Mouse (Mus musculus): ENCODE results near the gene 5730522E02Rik. TPM values are rescaled to one million over a fixed set of nuclear protein-coding genes. Genes with fewer than 3 reads are reported as not detected.

Gene 5730522E02Rik
- polyA plus RNA-seq, 1 experiment from 2014 or later, result 4.6 TPM

GRCm38 (mm10) chr11:25997469-25997868 is 213.1 kb downstream of the 5730522E02Rik start:
- Histone ChIP-seq H3K4me1 (ENCODE audit: control insufficient read depth, insufficient read depth, low read length) (0 out of 2 replicates have a peak, but pooled peaks cover 2% of the 10 kb centered on the region), H3K4me2 (no peak overlapping the region), H3K27me3 (ENCODE audit: control insufficient read depth, insufficient read depth, low read length) (no peaks in the 10 kb centered on the region), H3K9me3 (ENCODE audit: control insufficient read depth, low read length) (no peaks in the 10 kb centered on the region), H3K4me3 (ENCODE audit: low read depth, low read length) (no peak overlapping the region), H3K9ac (ENCODE audit: low read length) (no peak overlapping the region), H3K27ac (ENCODE audit: low read depth, low read length) (no peak overlapping the region), H3K36me3 (ENCODE audit: control insufficient read depth, insufficient read depth, low read length) (no peaks in the 10 kb centered on the region)
- no peak for ATAC-seq (ENCODE audit: low FRiP score)
- 93% methylated on average over 4 of the region's 4 CpGs for WGBS
- DNase-seq (ENCODE audit: low spot score, missing footprints), result no peak

GRCm38 (mm10) chr11:25994128-25994527 is 216.4 kb downstream of the 5730522E02Rik start:
- H3K4me1 ChIP-seq (ENCODE audit: control insufficient read depth, insufficient read depth, low read length), result no peaks in the 10 kb centered on the region
- no peak overlapping the region for H3K27ac ChIP-seq (ENCODE audit: low read depth, low read length)
- H3K4me2 ChIP-seq, result no peak overlapping the region
- WGBS, result 18% methylated on average over 2 of the region's 2 CpGs
- no peak overlapping the region for H3K4me3 ChIP-seq (ENCODE audit: low read depth, low read length)
- ATAC-seq (ENCODE audit: low FRiP score), result no peak
- H3K9ac ChIP-seq (ENCODE audit: low read length), result no peak overlapping the region
- no peaks in the 10 kb centered on the region for H3K36me3 ChIP-seq (ENCODE audit: control insufficient read depth, insufficient read depth, low read length)
- no peaks in the 10 kb centered on the region for H3K9me3 ChIP-seq (ENCODE audit: control insufficient read depth, low read length)
- no peaks in the 10 kb centered on the region for H3K27me3 ChIP-seq (ENCODE audit: control insufficient read depth, insufficient read depth, low read length)
- DNase-seq (ENCODE audit: low spot score, missing footprints), result no peak

- no peak for ATAC-seq (ENCODE audit: low FRiP score)
- Histone ChIP-seq H3K27me3 (ENCODE audit: control insufficient read depth, insufficient read depth, low read length) (no peaks in the 10 kb centered on the region), H3K4me1 (ENCODE audit: control insufficient read depth, insufficient read depth, low read length) (no peaks in the 10 kb centered on the region), H3K9ac (ENCODE audit: low read length) (no peak overlapping the region), H3K27ac (ENCODE audit: low read depth, low read length) (no peak overlapping the region), H3K4me3 (ENCODE audit: low read depth, low read length) (no peak overlapping the region), H3K4me2 (no peak overlapping the region), H3K9me3 (ENCODE audit: control insufficient read depth, low read length) (no peaks in the 10 kb centered on the region), H3K36me3 (ENCODE audit: control insufficient read depth, insufficient read depth, low read length) (no peaks in the 10 kb centered on the region)
- WGBS, result 88% methylated on average over 1 of the region's 1 CpGs
- DNase-seq (ENCODE audit: low spot score, missing footprints), result peak; percentile 68
These were observed 218.3 kb downstream of the 5730522E02Rik start for GRCm38 (mm10) chr11:25992216-25992615.

GRCm38 (mm10) chr11:25978736-25979276 is 231.8 kb downstream of the 5730522E02Rik start:
- H3K27me3 ChIP-seq (ENCODE audit: control insufficient read depth, insufficient read depth, low read length), result no peaks in the 10 kb centered on the region
- no peak overlapping the region for H3K27ac ChIP-seq (ENCODE audit: low read depth, low read length)
- WGBS, result 85% methylated on average over 5 of the region's 5 CpGs
- no peak overlapping the region for H3K4me3 ChIP-seq (ENCODE audit: low read depth, low read length)
- no peaks in the 10 kb centered on the region for H3K36me3 ChIP-seq (ENCODE audit: control insufficient read depth, insufficient read depth, low read length)
- H3K9me3 ChIP-seq (ENCODE audit: control insufficient read depth, low read length), result no peaks in the 10 kb centered on the region
- ATAC-seq (ENCODE audit: low FRiP score) (no peak), DNase-seq (ENCODE audit: low spot score, missing footprints) (peak; percentile 74)
- H3K9ac ChIP-seq (ENCODE audit: low read length), result no peak overlapping the region
- H3K4me1 ChIP-seq (ENCODE audit: control insufficient read depth, insufficient read depth, low read length), result no peaks in the 10 kb centered on the region
- no peak overlapping the region for H3K4me2 ChIP-seq

- H3K9ac ChIP-seq (ENCODE audit: low read length), result no peak overlapping the region
- WGBS, result 77% methylated on average over 5 of the region's 5 CpGs
- no peak for DNase-seq (ENCODE audit: low spot score, missing footprints)
- no peaks in the 10 kb centered on the region for H3K36me3 ChIP-seq (ENCODE audit: control insufficient read depth, insufficient read depth, low read length)
- H3K9me3 ChIP-seq (ENCODE audit: control insufficient read depth, low read length), result no peaks in the 10 kb centered on the region
- H3K27ac ChIP-seq (ENCODE audit: low read depth, low read length), result no peak overlapping the region
- no peaks in the 10 kb centered on the region for H3K4me1 ChIP-seq (ENCODE audit: control insufficient read depth, insufficient read depth, low read length)
- H3K4me2 ChIP-seq, result no peak overlapping the region
- ATAC-seq (ENCODE audit: low FRiP score), result no peak
- H3K4me3 ChIP-seq (ENCODE audit: low read depth, low read length), result no peak overlapping the region
- H3K27me3 ChIP-seq (ENCODE audit: control insufficient read depth, insufficient read depth, low read length), result no peaks in the 10 kb centered on the region
These were observed 269.1 kb downstream of the 5730522E02Rik start for GRCm38 (mm10) chr11:25941504-25941903.

GRCm38 (mm10) chr11:25940716-25941294 is 269.8 kb downstream of the 5730522E02Rik start:
- no peak for ATAC-seq (ENCODE audit: low FRiP score)
- no peaks in the 10 kb centered on the region for H3K27me3 ChIP-seq (ENCODE audit: control insufficient read depth, insufficient read depth, low read length)
- H3K27ac ChIP-seq (ENCODE audit: low read depth, low read length), result no peak overlapping the region

GRCm38 (mm10) chr11:25926267-25926666 is 284.3 kb downstream of the 5730522E02Rik start:
- H3K9ac ChIP-seq (ENCODE audit: low read length), result no peak overlapping the region
- H3K9me3 ChIP-seq (ENCODE audit: control insufficient read depth, low read length), result no peaks in the 10 kb centered on the region
- no peaks in the 10 kb centered on the region for H3K4me1 ChIP-seq (ENCODE audit: control insufficient read depth, insufficient read depth, low read length)
- H3K36me3 ChIP-seq (ENCODE audit: control insufficient read depth, insufficient read depth, low read length), result no peaks in the 10 kb centered on the region
- 61% methylated on average over 2 of the region's 2 CpGs for WGBS
- ATAC-seq (ENCODE audit: low FRiP score) (peak; percentile 50; the same call in 1 of the 2 replicates), DNase-seq (ENCODE audit: low spot score, missing footprints) (no peak)
- H3K4me2 ChIP-seq, result no peak overlapping the region
- H3K27ac ChIP-seq (ENCODE audit: low read depth, low read length), result no peak overlapping the region
- no peaks in the 10 kb centered on the region for H3K27me3 ChIP-seq (ENCODE audit: control insufficient read depth, insufficient read depth, low read length)
- H3K4me3 ChIP-seq (ENCODE audit: low read depth, low read length), result no peak overlapping the region

More at GRCm38 (mm10) chr11:25940716-25941294, 269.8 kb downstream of the 5730522E02Rik start:
- no peak for DNase-seq (ENCODE audit: low spot score, missing footprints)
- H3K36me3 ChIP-seq (ENCODE audit: control insufficient read depth, insufficient read depth, low read length), result no peaks in the 10 kb centered on the region
- H3K9me3 ChIP-seq (ENCODE audit: control insufficient read depth, low read length), result no peaks in the 10 kb centered on the region
- H3K4me2 ChIP-seq, result no peak overlapping the region
- WGBS, result 79% methylated on average over 4 of the region's 4 CpGs
- H3K9ac ChIP-seq (ENCODE audit: low read length), result no peak overlapping the region
- H3K4me1 ChIP-seq (ENCODE audit: control insufficient read depth, insufficient read depth, low read length), result no peaks in the 10 kb centered on the region
- H3K4me3 ChIP-seq (ENCODE audit: low read depth, low read length), result no peak overlapping the region

- no peaks in the 10 kb centered on the region for H3K27me3 ChIP-seq (ENCODE audit: control insufficient read depth, insufficient read depth, low read length)
- no peak overlapping the region for H3K4me2 ChIP-seq
- ATAC-seq (ENCODE audit: low FRiP score) (no peak), DNase-seq (ENCODE audit: low spot score, missing footprints) (no peak)
- no peaks in the 10 kb centered on the region for H3K4me1 ChIP-seq (ENCODE audit: control insufficient read depth, insufficient read depth, low read length)
- H3K27ac ChIP-seq (ENCODE audit: low read depth, low read length), result no peak overlapping the region
- H3K9me3 ChIP-seq (ENCODE audit: control insufficient read depth, low read length), result no peaks in the 10 kb centered on the region
- H3K36me3 ChIP-seq (ENCODE audit: control insufficient read depth, insufficient read depth, low read length), result no peaks in the 10 kb centered on the region
- no peak overlapping the region for H3K4me3 ChIP-seq (ENCODE audit: low read depth, low read length)
- H3K9ac ChIP-seq (ENCODE audit: low read length), result no peak overlapping the region
- 92% methylated on average over 2 of the region's 2 CpGs for WGBS
These were observed 308.2 kb downstream of the 5730522E02Rik start for GRCm38 (mm10) chr11:25902321-25902720.

GRCm38 (mm10) chr11:25901666-25902065 is 308.9 kb downstream of the 5730522E02Rik start:
- no peak for ATAC-seq (ENCODE audit: low FRiP score)
- no peak overlapping the region for H3K9ac ChIP-seq (ENCODE audit: low read length)
- DNase-seq (ENCODE audit: low spot score, missing footprints), result no peak
- no peaks in the 10 kb centered on the region for H3K36me3 ChIP-seq (ENCODE audit: control insufficient read depth, insufficient read depth, low read length)
- H3K9me3 ChIP-seq (ENCODE audit: control insufficient read depth, low read length), result no peaks in the 10 kb centered on the region
- H3K4me2 ChIP-seq, result no peak overlapping the region
- no peak overlapping the region for H3K4me3 ChIP-seq (ENCODE audit: low read depth, low read length)
- H3K27ac ChIP-seq (ENCODE audit: low read depth, low read length), result no peak overlapping the region
- H3K4me1 ChIP-seq (ENCODE audit: control insufficient read depth, insufficient read depth, low read length), result no peaks in the 10 kb centered on the region
- 80% methylated on average over 2 of the region's 2 CpGs for WGBS
- no peaks in the 10 kb centered on the region for H3K27me3 ChIP-seq (ENCODE audit: control insufficient read depth, insufficient read depth, low read length)
